Mouse (Mus musculus) megakaryocyte, embryonic 14.5 days (primary cell): ENCODE results near the gene Pde4b.

Experiments
- FLI1 ChIP-seq: IDR thresholded peaks from 2 replicates; pipeline ENCODE4 v1.6.1; 2012; ENCODE audit warnings: low read length, inconsistent platforms, mixed read lengths
- GATA1 ChIP-seq: IDR thresholded peaks from 3 replicates; pipeline ENCODE4 v1.6.1; 2012; ENCODE audit warnings: mixed read lengths, low read length, inconsistent platforms, borderline replicate concordance

DNA sequence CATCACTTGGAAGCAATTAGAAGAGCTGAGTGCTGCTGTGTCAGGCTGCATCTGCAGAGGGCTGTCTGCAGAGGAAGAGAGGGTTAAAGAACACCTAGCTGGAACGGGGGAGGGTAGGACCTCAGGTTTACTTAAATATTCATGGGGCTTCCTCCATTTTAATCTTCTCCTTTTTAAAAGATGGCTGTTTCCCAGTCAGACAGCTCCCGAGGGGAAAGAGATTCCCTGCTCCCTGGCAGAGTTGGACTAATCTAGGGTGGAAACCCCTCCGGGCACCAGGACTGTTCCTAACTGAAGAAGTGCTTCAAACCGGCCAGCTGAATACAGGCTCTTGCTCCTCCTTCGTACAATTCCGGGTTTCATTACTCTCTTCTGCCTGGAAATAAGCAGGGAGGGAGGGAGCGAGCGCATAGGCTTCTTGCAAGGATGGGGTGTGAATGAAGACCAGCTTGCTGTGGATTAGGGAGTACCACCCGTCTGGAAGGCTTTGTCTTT, 502.2 kb downstream of the Pde4b start:
- no peak for TF ChIP-seq FLI1
- no peak for TF ChIP-seq GATA1
